Mouse (Mus musculus): ENCODE data around the gene Lrr1. TPM values are rescaled to one million over a fixed set of nuclear protein-coding genes. Genes with fewer than 3 reads are reported as not detected.

Lrr1 gene
- total RNA-seq, 4 experiments from 2014 or later = not detected

Small RNAs within 50 kb of the gene (microRNA-seq; reads per million reads assigned to microRNA genes)
- gene Gm47287 (not detected), gene Gm47295 (not detected)

Other genes with a start within 250 kb of the Lrr1 start
- 1,000 to 10,000 TPM in 2 of 4 experiments, 100 to 1,000 TPM in 2; 850 to 1,105 (median 983) TPM for gene Rps29, start 9.6 kb upstream of the Lrr1 start, total RNA-seq (2022)
- 100 to 1,000 TPM; 298 to 379 (median 321) TPM for gene Rpl36al, start 15.3 kb downstream of the Lrr1 start, total RNA-seq (2022)
- gene Mgat2, start 15.3 kb downstream of the Lrr1 start, total RNA-seq (2022) = 1 to 10 TPM; 5.6 to 8.5 (median 6.2) TPM
- 1 to 10 TPM; 1.9 to 3.9 (median 2.7) TPM for gene Gm49383, start 28.3 kb downstream of the Lrr1 start, total RNA-seq (2022)
- gene Dnaaf2, start 29.6 kb downstream of the Lrr1 start, total RNA-seq (2022) = under 1 TPM; 0.29 to 0.91 (median 0.54) TPM
- 1 to 10 TPM; 1.8 to 2.6 (median 2.1) TPM for gene Gm49384, start 35.5 kb downstream of the Lrr1 start, total RNA-seq (2022)
- under 1 TPM in 3 of 4 experiments, not detected in 1; 0.15 to 0.27 (median 0.24) TPM for gene Pole2, start 59.4 kb downstream of the Lrr1 start, total RNA-seq (2022)
- gene Klhdc1, start 72.4 kb downstream of the Lrr1 start, total RNA-seq (2022) = 10 to 100 TPM; 22.0 to 28.8 (median 24.8) TPM
- gene Klhdc2, start 127.9 kb downstream of the Lrr1 start, total RNA-seq (2022) = 100 to 1,000 TPM; 110 to 144 (median 128) TPM
- gene Nemf, start 188.4 kb downstream of the Lrr1 start, total RNA-seq (2022) = 10 to 100 TPM; 15.6 to 21.4 (median 17.5) TPM
- 10 to 100 TPM; 18.4 to 23.3 (median 21.9) TPM for gene Arf6, start 203.3 kb downstream of the Lrr1 start, total RNA-seq (2022)
- gene Gm9887, start 203.6 kb downstream of the Lrr1 start, total RNA-seq (2022) = under 1 TPM in 1 of 4 experiments, not detected in 3; 0.49 TPM